Mouse (Mus musculus) MEL (cell line): ENCODE measurements at regions not wholly inside any gene's neighbourhood (a gene's known extent, or its start where the extent isn't known, plus 50 kb on each side); places are given as distances from the start of the nearest gene placed in this dataset.

Experiments used
- DNase-seq: peaks from one replicate; pipeline ENCODE4 v3.0.0; 2011; ENCODE audit warnings: low read depth, low spot score
- H3K27ac ChIP-seq: 2 replicates; pipeline ENCODE4 v1.5.1; 2012; ENCODE audit warnings: low read depth, mild to moderate bottlenecking, control low read depth, low read length, moderate library complexity; ENCODE audit not compliant: control insufficient read depth
- H3K27me3 ChIP-seq, 2 experiments: fragments of 150-350 bp in 1 of 2; sonication (generic) in 1 of 2; 2 replicates each; pipeline ENCODE4 v1.6.1; 2012; ENCODE audit warnings: low read length in 2 of 2, mild to moderate bottlenecking in 2 of 2, improper control_type of control experiment in 1 of 2, moderate library complexity in 1 of 2; ENCODE audit not compliant: insufficient read depth in 2 of 2, control insufficient read depth in 1 of 2
- H3K36me3 ChIP-seq, 2 experiments: 2 replicates each; pipeline ENCODE4 v1.6.1; 2012 to 2014; ENCODE audit warnings: low read length in 2 of 2, improper control_type of control experiment in 1 of 2, inconsistent platforms in 1 of 2, mild to moderate bottlenecking in 1 of 2; ENCODE audit not compliant: insufficient read depth in 2 of 2, control insufficient read depth in 1 of 2
- H3K4me1 ChIP-seq, 2 experiments: fragments of 150-350 bp in 1 of 2; sonication (generic) in 1 of 2; 2 replicates each; pipeline ENCODE4 v1.6.1; 2012; ENCODE audit warnings: low read length in 2 of 2, improper control_type of control experiment in 1 of 2, mild to moderate bottlenecking in 1 of 2; ENCODE audit not compliant: insufficient read depth in 2 of 2, control insufficient read depth in 1 of 2
- H3K4me3 ChIP-seq, 2 experiments: fragments of 150-350 bp in 1 of 2; sonication (generic) in 1 of 2; 2 replicates each; pipeline ENCODE4 v1.5.1; 2012; ENCODE audit warnings: low read depth in 2 of 2, low read length in 2 of 2, mild to moderate bottlenecking in 2 of 2, moderate library complexity in 2 of 2, control low read depth in 1 of 2, improper control_type of control experiment in 1 of 2; ENCODE audit not compliant: control insufficient read depth in 1 of 2, insufficient read depth in 1 of 2
- H3K79me2 ChIP-seq: 2 replicates; pipeline ENCODE4 v1.6.1; 2012; ENCODE audit warnings: mild to moderate bottlenecking, low read length, moderate library complexity; ENCODE audit not compliant: control insufficient read depth, poor library complexity, insufficient read depth
- H3K9ac ChIP-seq: 2 replicates; pipeline ENCODE4 v1.6.1; 2012; ENCODE audit warnings: low read depth, mild to moderate bottlenecking, control low read depth, low read length, moderate library complexity; ENCODE audit not compliant: control insufficient read depth, poor library complexity, severe bottlenecking
- H3K9me3 ChIP-seq: fragments of 150-350 bp; sonication (generic); replicated peaks from 2 replicates; pipeline ENCODE4 v1.6.1; 2012; ENCODE audit warnings: mild to moderate bottlenecking, low read length, improper control_type of control experiment, moderate library complexity; ENCODE audit not compliant: insufficient read depth
- BHLHE40 ChIP-seq: IDR thresholded peaks from 2 replicates; pipeline ENCODE4 v1.6.1; 2012; ENCODE audit warnings: low read depth, mild to moderate bottlenecking, inconsistent platforms, low read length, improper control_type of control experiment, borderline replicate concordance
- CHD1 ChIP-seq: IDR thresholded peaks from 2 replicates; pipeline ENCODE4 v1.6.1; 2012; ENCODE audit warnings: low read depth, mild to moderate bottlenecking, inconsistent platforms, low read length, improper control_type of control experiment
- CTCF ChIP-seq, 3 experiments: IDR thresholded peaks in 2 of 3; conservative IDR thresholded peaks in 1 of 3; 2 replicates each; pipeline ENCODE4 v1.5.1; 2011 to 2012; ENCODE audit warnings: low read length in 3 of 3, low read depth in 2 of 3, mild to moderate bottlenecking in 2 of 3, improper control_type of control experiment in 1 of 3, inconsistent platforms in 1 of 3, mixed read lengths in 1 of 3, moderate library complexity in 1 of 3; ENCODE audit not compliant: control insufficient read depth in 1 of 3, insufficient read depth in 1 of 3, poor library complexity in 1 of 3, severe bottlenecking in 1 of 3
- ELF1 ChIP-seq: IDR thresholded peaks from 2 replicates; pipeline ENCODE4 v1.6.1; 2014; ENCODE audit warnings: low read depth, mild to moderate bottlenecking, inconsistent platforms, low read length, improper control_type of control experiment, moderate library complexity
- EP300 ChIP-seq, 2 experiments: IDR thresholded peaks; 2 replicates each; pipeline ENCODE4 v1.6.1; 2011; ENCODE audit warnings: improper control_type of control experiment in 2 of 2, low read length in 2 of 2, low read depth in 1 of 2, mild to moderate bottlenecking in 1 of 2
- ETS1 ChIP-seq: IDR thresholded peaks from 2 replicates; pipeline ENCODE4 v1.6.1; 2012; ENCODE audit warnings: low read depth, mild to moderate bottlenecking, inconsistent platforms, low read length, improper control_type of control experiment, moderate library complexity
- GATA1 ChIP-seq: IDR thresholded peaks from 2 replicates; pipeline ENCODE4 v1.6.1; 2011; ENCODE audit warnings: low read depth, low read length, improper control_type of control experiment
- HCFC1 ChIP-seq: IDR thresholded peaks from 2 replicates; pipeline ENCODE4 v1.6.1; 2012; ENCODE audit warnings: low read depth, mild to moderate bottlenecking, inconsistent platforms, low read length, improper control_type of control experiment, moderate library complexity
- MAX ChIP-seq: IDR thresholded peaks from 2 replicates; pipeline ENCODE4 v1.6.1; 2011; ENCODE audit warnings: low read length, improper control_type of control experiment
- MAZ ChIP-seq: IDR thresholded peaks from 2 replicates; pipeline ENCODE4 v1.6.1; 2012; ENCODE audit warnings: low read depth, mild to moderate bottlenecking, inconsistent platforms, low read length, improper control_type of control experiment
- MXI1 ChIP-seq: IDR thresholded peaks from 2 replicates; pipeline ENCODE4 v1.6.1; 2011; ENCODE audit warnings: mild to moderate bottlenecking, low read depth, low read length, improper control_type of control experiment
- NELFE ChIP-seq: IDR thresholded peaks from 2 replicates; pipeline ENCODE4 v1.6.1; 2011; ENCODE audit warnings: low read depth, low read length, improper control_type of control experiment
- POLR2A ChIP-seq, 2 experiments: IDR thresholded peaks; 2 replicates each; pipeline ENCODE4 v1.6.1; 2011 to 2012; ENCODE audit warnings: low read length in 2 of 2, mild to moderate bottlenecking in 2 of 2, control low read depth in 1 of 2, improper control_type of control experiment in 1 of 2, low read depth in 1 of 2, moderate library complexity in 1 of 2; ENCODE audit not compliant: control insufficient read depth in 1 of 2, insufficient read depth in 1 of 2, poor library complexity in 1 of 2
- SMC3 ChIP-seq: IDR thresholded peaks from 2 replicates; pipeline ENCODE4 v1.6.1; 2011; ENCODE audit warnings: low read depth, low read length, improper control_type of control experiment
- USF1 ChIP-seq: IDR thresholded peaks from 2 replicates; pipeline ENCODE4 v1.6.1; 2014; ENCODE audit warnings: low read depth, mild to moderate bottlenecking, inconsistent platforms, low read length, improper control_type of control experiment, moderate library complexity
- USF2 ChIP-seq, 2 experiments: IDR thresholded peaks; 2 replicates each; pipeline ENCODE4 v1.6.1; 2011 to 2012; ENCODE audit warnings: improper control_type of control experiment in 2 of 2, low read length in 2 of 2, borderline replicate concordance in 1 of 2, inconsistent platforms in 1 of 2, low read depth in 1 of 2, mild to moderate bottlenecking in 1 of 2; ENCODE audit not compliant: insufficient read depth in 1 of 2
- ZC3H11A ChIP-seq: IDR thresholded peaks from 2 replicates; pipeline ENCODE4 v1.6.1; 2012; ENCODE audit warnings: low read depth, mild to moderate bottlenecking, inconsistent platforms, low read length, improper control_type of control experiment
- ZNF384 ChIP-seq: IDR thresholded peaks from 2 replicates; pipeline ENCODE4 v1.6.1; 2012; ENCODE audit warnings: low read depth, mild to moderate bottlenecking, inconsistent platforms, low read length, improper control_type of control experiment

GRCm38 (mm10) chr17:47176328-47176727 lies 166.0 kb upstream of the Ubr2 start:
- H3K27me3 ChIP-seq = no peaks in the 10 kb centered on the region
- no peaks in the 10 kb centered on the region for H3K9me3 ChIP-seq
- H3K9ac ChIP-seq = no peak overlapping the region
- H3K79me2 ChIP-seq = no peaks in the 10 kb centered on the region
- H3K4me1 ChIP-seq = peaks cover 0 to 24% of the 10 kb centered on the region in 2 experiments; a peak in 3 of 4 replicates
- no peak overlapping the region for H3K27ac ChIP-seq
- peaks cover 0 to 15% of the 10 kb centered on the region in 2 experiments; a peak in 2 of 4 replicates for H3K36me3 ChIP-seq
- DNase-seq = no peak
- no peak overlapping the region for H3K4me3 ChIP-seq
- TF ChIP-seq MAZ (no peak), HCFC1 (no peak)

- Histone ChIP-seq H3K4me3 (peak overlapping the region; percentile 47 to 61), H3K36me3 (peaks cover 0 to 20% of the 10 kb centered on the region in 2 experiments; a peak in 2 of 4 replicates), H3K27ac (peak overlapping the region; percentile 85), H3K9me3 (no peaks in the 10 kb centered on the region), H3K79me2 (no peaks in the 10 kb centered on the region), H3K9ac (peak overlapping the region; percentile 55), H3K4me1 (peaks cover 0 to 22% of the 10 kb centered on the region in 2 experiments; a peak in 3 of 4 replicates), H3K27me3 (no peaks in the 10 kb centered on the region)
- DNase-seq = peak; percentile 92
- TF ChIP-seq USF2 (IDR thresholded peaks at IDR 0.05; ENCODE audit: borderline replicate concordance in 1 of 2, insufficient read depth in 1 of 2, low read depth in 1 of 2, low read length in 2 of 2) (peak; percentile 62 to 68), HCFC1 (peak; percentile 61; the same call in 1 of the 2 replicates), SMC3 (no peak), MXI1 (peak; percentile 48; the same call in 1 of the 2 replicates), POLR2A (IDR thresholded peaks at IDR 0.05; ENCODE audit: control insufficient read depth in 1 of 2, insufficient read depth in 1 of 2, low read depth in 1 of 2, low read length in 2 of 2, poor library complexity in 1 of 2) (peak in 1 of 2 experiments; percentile 64; a peak in 2 of 4 replicates), ELF1 (peak; percentile 75), EP300 (IDR thresholded peaks at IDR 0.05; ENCODE audit: low read depth in 1 of 2, low read length in 2 of 2) (peak; percentile 30 to 38; a peak in 3 of 4 replicates), MAX (peak; percentile 44; the same call in 1 of the 2 replicates), ZNF384 (peak; percentile 76), BHLHE40 (peak; percentile 67; the same call in 1 of the 2 replicates), ZC3H11A (no peak), CTCF (IDR thresholded peaks at IDR 0.05 in 2 of 3, conservative IDR thresholded peaks at IDR 0.05 in 1 of 3; ENCODE audit: control insufficient read depth in 1 of 3, insufficient read depth in 1 of 3, low read depth in 2 of 3, low read length in 3 of 3, poor library complexity in 1 of 3, severe bottlenecking in 1 of 3) (no peak), GATA1 (peak; percentile 87), MAZ (0 out of 2 replicates have a peak, but pooled peaks have one; percentile 36), USF1 (peak; percentile 94), NELFE (peak; percentile 36; the same call in 1 of the 2 replicates), ETS1 (0 out of 2 replicates have a peak, but pooled peaks have one; percentile 16), CHD1 (no peak)
These were observed 164.4 kb upstream of the Ubr2 start for GRCm38 (mm10) chr17:47174748-47175215.
